Mouse (Mus musculus): Measurements from ENCODE around the gene Ifngr1.
"Not testable (repeated sequence)": the region's sequence is repeated elsewhere in the genome, so short reads cannot be mapped to it uniquely, and the experiment has no call there.

The Ifngr1 gene

DNA sequence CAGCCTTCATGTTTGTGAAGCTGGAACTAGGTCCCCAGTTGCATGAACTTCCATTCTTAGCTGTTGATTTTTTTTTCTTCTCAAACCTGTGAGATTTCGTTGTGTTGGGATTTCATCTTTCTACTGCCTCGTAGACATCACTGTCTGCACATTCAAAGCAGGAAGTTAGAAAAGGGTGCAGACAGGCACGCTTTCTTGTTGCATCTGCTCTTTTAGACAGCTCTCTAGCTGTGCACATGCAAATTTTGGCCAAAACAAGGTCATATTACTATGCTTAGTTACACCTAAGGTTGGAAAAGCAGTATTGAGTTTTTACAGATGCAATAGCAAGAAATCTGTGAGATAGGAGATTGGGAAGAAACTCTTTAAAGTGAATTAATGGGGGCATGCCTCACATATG, 4.5 kb upstream of the Ifngr1 start:
- DNase-seq (ENCODE audit: low spot score), result no peak

- no peak for DNase-seq (ENCODE audit: low spot score)
These were observed 2.1 kb upstream of the Ifngr1 start for GRCm38 (mm10) chr10:19589626-19590025.

- no peak for DNase-seq (ENCODE audit: low spot score)
These were observed 486 bp upstream of the Ifngr1 start for GRCm38 (mm10) chr10:19591286-19591640.

DNA sequence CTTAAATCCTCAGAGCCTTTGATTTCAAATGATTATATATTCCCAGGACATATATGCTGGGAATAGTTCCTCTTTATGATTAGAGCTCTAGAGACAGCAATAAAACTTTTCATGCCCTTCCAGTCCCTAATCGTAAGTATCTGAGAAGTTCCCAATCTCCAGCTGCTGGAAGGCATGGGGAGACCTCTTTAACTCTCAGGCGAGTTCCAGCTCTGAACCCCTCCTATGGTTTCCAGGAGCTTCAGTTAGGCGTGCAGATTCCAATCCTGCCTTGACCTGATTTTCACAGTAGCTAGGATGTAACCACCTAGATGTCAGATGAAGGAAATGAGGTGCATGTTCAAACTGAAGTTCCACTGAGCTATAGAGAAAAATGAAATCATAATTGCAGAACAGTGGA, 807 bp downstream of the Ifngr1 start:
- DNase-seq (ENCODE audit: low spot score), result no peak

GRCm38 (mm10) chr10:19593296-19593695, 1.5 kb downstream of the Ifngr1 start:
- DNase-seq (ENCODE audit: low spot score), result no peak

DNA sequence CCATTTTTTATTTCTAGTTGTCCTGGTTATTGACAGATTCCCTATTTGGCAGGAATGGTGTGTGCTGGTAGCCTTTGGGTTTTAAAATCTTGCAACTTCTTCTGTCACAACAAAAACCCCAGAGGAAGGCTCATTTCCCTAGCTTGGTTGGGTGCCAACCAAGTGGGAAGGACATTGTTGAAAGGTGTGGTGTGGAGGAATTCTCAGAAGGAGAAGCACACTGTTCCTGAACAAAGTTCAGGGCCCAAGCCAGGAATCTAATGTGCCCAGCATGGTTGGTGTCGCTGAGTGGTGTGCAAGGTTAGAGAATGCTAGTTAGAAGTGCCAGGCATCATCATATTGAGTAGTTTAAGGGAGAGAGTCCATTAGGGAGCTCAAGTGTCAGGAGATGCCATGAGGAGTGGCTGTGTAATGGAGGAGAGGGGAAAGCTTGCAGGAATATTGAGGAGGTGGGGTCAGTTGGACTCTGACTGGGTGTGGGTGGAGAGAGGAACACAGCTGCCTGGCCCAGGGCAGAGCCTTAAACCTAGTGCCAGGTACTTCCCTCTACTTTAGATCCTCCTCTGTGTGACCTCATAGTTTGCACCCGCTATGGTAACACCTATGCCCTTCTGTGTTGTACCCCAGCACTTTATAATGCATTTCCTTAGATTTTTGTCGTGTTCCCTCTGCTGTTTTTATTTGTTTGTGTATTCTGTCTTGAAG, 2.6 kb downstream of the Ifngr1 start:
- DNase-seq (ENCODE audit: low spot score), result no peak

DNA sequence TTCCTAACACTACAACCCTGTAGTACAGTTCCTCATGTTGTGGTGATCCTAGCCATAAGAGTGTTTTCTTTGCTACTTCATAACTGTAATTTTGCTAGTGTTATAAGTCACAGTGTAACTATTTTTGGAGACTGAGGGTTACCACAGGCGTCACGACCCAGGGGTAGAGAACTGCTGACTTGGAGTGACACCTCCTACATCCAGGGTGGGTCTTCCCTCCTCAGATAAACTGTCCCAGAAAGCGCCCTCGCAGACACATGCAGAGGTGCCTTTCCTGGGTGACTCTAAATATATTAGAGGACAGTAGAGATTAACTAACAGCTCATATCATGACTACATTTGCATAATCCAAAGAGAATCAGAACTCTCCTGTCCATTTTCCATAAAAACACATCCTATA, 5.1 kb downstream of the Ifngr1 start:
- DNase-seq (ENCODE audit: low spot score), result no peak

DNA sequence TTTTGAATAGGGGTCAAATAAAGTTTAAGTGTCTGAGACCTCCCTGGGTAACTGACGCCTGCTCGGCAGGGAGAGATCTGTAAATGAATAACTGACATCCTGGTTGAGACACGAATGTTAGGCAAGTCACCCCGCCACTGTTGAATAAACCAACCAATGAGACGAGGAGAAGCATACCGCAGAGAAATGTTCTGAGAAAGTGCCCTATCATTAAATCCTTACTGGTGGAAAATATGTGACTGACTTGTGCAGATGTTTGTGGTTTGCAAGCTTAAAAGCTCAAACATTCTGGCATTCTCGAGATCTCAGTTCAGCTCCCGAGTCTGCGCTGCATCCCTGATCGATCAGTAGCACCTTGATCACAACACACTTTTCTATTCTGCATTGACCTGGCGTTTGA, 6.3 kb downstream of the Ifngr1 start:
- peak; percentile 72 for DNase-seq (ENCODE audit: low spot score)

DNA sequence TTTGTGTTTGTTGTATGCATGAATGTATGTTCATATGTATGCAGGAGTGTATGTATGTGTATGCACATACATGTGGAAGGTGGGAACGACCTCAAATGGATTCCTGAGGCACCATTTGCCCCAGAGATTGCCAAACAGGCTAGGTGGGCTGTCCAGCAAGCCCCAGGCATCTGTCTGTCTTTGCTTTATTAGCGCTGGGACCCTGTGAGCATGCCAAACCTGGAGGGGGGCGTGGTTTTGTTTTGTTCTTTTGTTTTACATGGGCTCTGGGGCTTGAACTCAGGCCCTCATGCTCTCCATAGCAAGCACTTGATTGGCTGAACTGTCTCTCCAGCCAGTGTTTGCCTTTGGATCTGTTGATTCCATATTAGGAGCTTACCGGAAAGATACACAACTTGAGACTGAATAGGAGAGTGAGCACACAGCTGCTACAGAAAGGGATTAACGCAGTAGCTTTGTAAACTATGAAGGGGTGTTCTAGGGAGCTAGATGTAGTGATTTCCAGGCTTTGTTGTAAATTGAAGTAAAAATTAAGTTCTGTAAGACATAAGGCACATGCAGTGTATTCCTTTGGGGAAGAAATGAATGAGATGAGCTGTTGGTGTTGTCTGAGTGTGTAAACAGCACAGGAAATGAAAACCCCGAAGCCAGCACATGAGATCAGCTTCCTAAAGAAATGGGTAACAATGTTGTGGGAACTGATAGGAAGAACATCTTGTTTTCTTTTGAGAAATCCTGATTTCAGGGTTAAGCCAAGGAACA, 7.8 kb downstream of the Ifngr1 start:
- no peak for DNase-seq (ENCODE audit: low spot score)

DNA sequence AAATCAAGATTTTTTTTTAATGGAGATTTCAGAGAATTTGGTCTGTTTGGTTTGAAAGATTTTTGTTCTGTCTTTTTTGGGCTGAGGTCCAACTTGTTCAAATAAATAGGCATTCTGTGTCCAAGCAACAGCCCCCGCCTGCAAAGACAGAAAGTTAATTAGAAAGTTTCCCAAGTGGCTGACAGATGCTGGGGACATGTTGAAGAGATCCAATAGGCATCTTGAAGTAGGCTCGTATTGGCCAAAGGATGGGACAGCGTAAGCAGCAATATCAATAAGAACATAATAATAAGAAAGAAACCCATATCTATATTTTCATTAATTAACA, 8.3 kb downstream of the Ifngr1 start:
- DNase-seq (ENCODE audit: low spot score), result no peak

GRCm38 (mm10) chr10:19601502-19601901, 9.8 kb downstream of the Ifngr1 start:
- DNase-seq (ENCODE audit: low spot score), result not testable (repeated sequence)

- DNase-seq (ENCODE audit: low spot score), result no peak
These were observed 11.5 kb downstream of the Ifngr1 start for GRCm38 (mm10) chr10:19603231-19603630.

DNA sequence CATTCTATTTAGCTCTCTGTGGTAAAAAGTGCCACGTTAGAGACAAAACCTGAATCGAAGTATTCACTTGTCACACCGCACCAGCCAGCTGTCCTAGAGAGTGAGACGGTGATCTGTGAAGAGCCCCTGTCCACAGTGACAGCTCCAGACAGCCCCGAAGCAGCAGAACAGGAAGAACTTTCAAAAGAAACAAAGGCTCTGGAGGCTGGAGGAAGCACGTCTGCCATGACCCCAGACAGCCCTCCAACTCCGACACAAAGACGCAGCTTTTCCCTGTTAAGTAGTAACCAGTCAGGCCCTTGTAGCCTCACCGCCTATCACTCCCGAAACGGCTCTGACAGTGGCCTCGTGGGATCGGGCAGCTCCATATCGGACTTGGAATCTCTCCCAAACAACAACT, 17.4 kb downstream of the Ifngr1 start:
- DNase-seq (ENCODE audit: low spot score), result no peak

- DNase-seq (ENCODE audit: low spot score), result no peak
These were observed 19.9 kb downstream of the Ifngr1 start for GRCm38 (mm10) chr10:19611616-19612015.

DNA sequence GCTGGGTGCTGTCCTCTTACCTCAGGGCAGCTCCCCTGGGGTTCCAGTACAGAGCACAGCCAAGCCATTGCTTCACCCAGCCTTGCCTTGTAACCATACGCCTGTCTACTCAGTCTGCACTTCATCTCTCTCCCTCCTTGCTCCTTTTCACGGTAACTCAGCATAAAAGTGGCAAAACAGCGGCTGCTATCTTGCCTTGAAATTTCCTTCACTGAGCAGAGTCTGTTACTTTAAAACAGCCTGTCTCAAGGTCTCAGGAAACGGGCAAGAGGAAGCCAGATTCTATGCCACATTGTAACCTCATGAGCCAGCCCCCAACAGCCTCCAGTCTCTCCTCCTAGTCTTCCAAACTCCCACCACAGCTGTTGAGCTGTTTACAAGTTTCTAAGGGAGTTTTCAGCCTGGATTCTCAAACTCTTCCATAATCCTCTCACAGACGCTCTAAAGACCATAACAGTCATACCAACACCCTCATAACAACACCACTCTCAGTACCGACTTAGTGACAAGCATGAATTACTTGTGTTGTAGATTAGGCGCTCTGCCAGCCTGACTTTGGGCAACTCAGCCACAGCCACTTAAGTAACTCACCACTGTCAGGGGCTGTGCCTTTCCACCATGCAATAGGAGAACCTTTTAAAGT, 21.5 kb downstream of the Ifngr1 start:
- no peak for DNase-seq (ENCODE audit: low spot score)

DNA sequence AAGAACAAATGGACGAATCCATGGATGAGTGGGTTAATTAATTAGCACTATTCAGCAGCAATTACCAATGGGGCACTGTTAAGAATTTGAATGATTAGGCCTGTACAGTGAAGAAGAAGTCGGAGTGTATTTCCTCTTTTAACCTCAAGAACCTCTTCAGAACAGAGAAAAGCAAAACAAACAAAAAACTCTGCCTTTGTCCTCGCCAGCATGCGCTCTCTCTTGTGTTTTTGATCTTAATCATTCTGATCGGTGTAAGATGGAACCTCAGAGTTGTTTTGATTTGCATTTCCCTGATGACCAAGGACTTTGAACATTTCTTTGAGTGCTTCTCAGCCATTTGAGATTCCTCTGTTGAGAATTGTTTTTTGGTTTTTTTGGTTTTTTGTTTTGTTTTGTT, 28.0 kb downstream of the Ifngr1 start:
- DNase-seq (ENCODE audit: low spot score), result no peak

GRCm38 (mm10) chr10:19621408-19622048, 29.8 kb downstream of the Ifngr1 start, which contains the start of gene Il22ra2:
TSS of gene Il22ra2 (plus strand) at chr10:19621998.
- no peak for DNase-seq (ENCODE audit: low spot score)

GRCm38 (mm10) chr10:19624617-19625016, 32.9 kb downstream of the Ifngr1 start:
- DNase-seq (ENCODE audit: low spot score), result no peak

DNA sequence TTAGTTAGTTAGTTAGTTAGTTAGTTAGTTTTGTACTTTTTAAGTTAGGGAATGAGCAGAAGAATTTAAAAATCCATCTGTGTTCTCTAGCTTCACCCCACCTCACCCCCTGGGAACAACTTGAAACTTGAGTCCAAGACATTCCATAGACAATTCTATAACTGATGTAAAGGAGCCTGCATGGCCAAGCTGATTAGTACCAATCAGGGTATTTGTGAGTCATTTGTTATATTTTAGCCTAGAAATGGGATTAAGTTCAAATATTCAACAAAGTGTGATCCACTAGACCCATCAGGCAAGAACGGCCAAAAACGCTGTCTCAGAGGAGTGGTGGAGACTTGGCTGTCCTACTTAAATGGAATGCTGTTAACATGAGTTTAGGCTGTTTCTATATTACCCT, 35.6 kb downstream of the Ifngr1 start:
- no peak for DNase-seq (ENCODE audit: low spot score)

DNA sequence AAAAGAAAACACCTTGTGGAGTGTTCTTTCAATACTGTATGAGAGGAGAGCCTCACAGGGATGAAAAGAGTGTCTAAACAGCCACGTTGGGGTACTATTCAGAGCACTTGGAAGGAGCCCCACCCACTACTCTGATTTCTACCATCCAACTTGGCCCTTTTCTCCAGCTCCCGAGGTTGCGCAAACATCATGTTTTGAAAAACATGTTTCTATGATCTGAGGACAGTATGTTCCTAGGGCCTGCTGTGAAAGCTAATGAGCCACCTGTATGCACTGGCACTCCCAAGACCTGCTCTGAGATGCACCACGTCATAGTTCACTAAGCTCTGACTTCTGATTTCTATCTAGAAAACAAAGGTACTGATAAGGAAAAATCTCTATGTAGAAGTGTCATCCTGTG, 36.0 kb downstream of the Ifngr1 start:
- no peak for DNase-seq (ENCODE audit: low spot score)

GRCm38 (mm10) chr10:19631616-19632195, 40.0 kb downstream of the Ifngr1 start:
- peak; percentile 23 for DNase-seq (ENCODE audit: low spot score)

DNA sequence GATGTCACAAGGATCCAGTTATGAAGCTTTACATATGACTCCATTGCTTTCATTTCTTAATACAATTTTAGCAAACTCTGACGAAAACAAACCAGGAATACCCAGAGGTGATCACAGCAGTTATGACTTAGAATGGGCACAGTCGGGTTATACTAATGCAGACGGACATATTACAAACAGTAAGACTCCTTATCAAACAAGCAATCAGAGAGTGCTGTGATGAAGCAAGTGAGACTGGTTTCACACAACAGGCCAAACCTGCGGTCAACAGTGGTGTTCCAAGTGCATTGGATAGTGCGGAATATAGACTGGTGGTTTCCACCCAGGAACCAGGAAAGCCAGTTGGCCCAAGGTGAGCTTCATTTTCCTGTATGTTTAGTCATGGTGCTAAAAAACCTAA, 47.1 kb downstream of the Ifngr1 start:
- no peak for DNase-seq (ENCODE audit: low spot score)

DNA sequence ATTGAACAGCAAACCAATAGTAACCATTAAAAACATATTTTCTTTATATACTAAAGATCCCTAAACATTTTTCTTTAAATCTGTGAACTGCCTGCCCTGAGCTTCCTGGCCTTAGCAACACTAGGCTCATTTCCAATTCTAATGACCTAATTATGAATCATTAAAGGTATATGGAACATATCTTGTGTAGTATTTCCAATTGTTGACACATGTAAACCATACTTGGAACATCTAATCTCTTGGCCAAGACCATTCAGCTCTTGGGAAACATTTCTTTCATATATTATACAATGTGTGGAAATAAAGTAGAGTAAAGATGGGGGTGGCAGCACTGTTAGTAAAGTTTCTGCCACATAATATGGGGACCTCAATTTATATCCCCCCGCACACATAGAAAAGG, 47.9 kb downstream of the Ifngr1 start:
- no peak for DNase-seq (ENCODE audit: low spot score)

Measured in yolk sac, embryonic 10.5 days (tissue).